Mouse (Mus musculus) ES-CJ7 (cell line): ENCODE results near the gene Olfr484.
"Not testable (repeated sequence)": the region's sequence is repeated elsewhere in the genome, so short reads cannot be mapped to it uniquely, and the experiment has no call there.

Experiments
- DNase-seq: peaks from one replicate; pipeline ENCODE4 v3.0.0; 2011; ENCODE audit warnings: low read depth, low spot score

Olfr484 gene

GRCm38 (mm10) chr7:108127349-108127748 is at the start of gene Olfr484:
Gene Olfr484, minus strand, starts transcription at chr7:108127449.
- DNase-seq, result no peak

- DNase-seq, result not testable (repeated sequence)
Measured at GRCm38 (mm10) chr7:108172642-108173041, 45.4 kb upstream of the Olfr484 start, which contains the start of gene Olfr486. Gene Olfr486, minus strand, starts transcription at chr7:108172742.

- no peak for DNase-seq
Measured at GRCm38 (mm10) chr7:108159771-108160170, 32.5 kb upstream of the Olfr484 start, which contains the start of gene Olfr485. Gene Olfr485, minus strand, starts transcription at chr7:108159871.

- peak; percentile 73 for DNase-seq
Measured at GRCm38 (mm10) chr7:108121416-108121815, 5.8 kb downstream of the Olfr484 start.

GRCm38 (mm10) chr7:108120681-108121080 is 6.6 kb downstream of the Olfr484 start:
- DNase-seq, result peak; percentile 78

GRCm38 (mm10) chr7:108100549-108100948 is 26.7 kb downstream of the Olfr484 start, which contains the start of gene Olfr483:
Gene Olfr483, plus strand, starts transcription at chr7:108100849.
- DNase-seq, result no peak

- no peak for DNase-seq
Measured at GRCm38 (mm10) chr7:108097486-108097885, 29.8 kb downstream of the Olfr484 start, which contains the start of gene Olfr482. Gene Olfr482, minus strand, starts transcription at chr7:108097586.

GRCm38 (mm10) chr7:108079555-108079954 is 47.7 kb downstream of the Olfr484 start, which contains the start of gene Olfr481:
Gene Olfr481, plus strand, starts transcription at chr7:108079855.
- DNase-seq, result no peak
